23 mouse cellular contexts compared by ENCODE assay signal in the genomic region with DNA sequence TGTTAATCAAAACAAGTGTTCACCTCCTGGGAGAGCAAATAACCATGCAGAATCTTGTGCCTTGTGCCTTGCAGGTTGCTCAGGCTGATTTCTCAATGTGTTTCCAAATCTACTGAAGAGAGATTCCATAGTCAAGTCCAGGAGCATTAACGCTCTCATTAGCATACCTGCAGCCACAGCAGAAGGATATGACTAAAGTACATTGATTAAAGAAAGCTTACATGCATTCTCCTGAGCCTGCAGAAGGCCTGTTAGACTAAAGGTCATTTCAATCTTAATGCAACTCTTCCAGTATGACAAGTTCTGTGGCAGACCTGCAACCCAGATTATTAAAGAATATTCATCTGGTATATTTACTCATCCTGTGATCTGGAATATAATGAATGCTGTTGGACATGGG.
"Had no signal": no experiment of that assay in that cellular context is flagged by ENCODE, and none has a peak within 500 bp of the region (broad histone marks: within the 10 kb centered on the region; RNA-seq: fewer than 3 reads in every experiment).

No protein-coding gene starts in this region.

- H3K9me3 ChIP-seq: heart, embryonic 10.5 days; heart, embryonic 12.5 days; hindbrain, embryonic 13.5 days; hindbrain, embryonic 15.5 days; limb, embryonic 13.5 days; limb, embryonic 15.5 days; liver, embryonic 12.5 days had no signal

- H3K4me1 ChIP-seq: hindbrain, embryonic 13.5 days; hindbrain, embryonic 15.5 days; liver, embryonic 12.5 days had no signal

- H3K27ac ChIP-seq: heart, embryonic 10.5 days; hindbrain, embryonic 13.5 days; hindbrain, embryonic 15.5 days; hindbrain, postnatal 0 days; layer of hippocampus, adult 2 months; limb, embryonic 13.5 days; limb, embryonic 15.5 days; liver, embryonic 12.5 days; liver, embryonic 14.5 days had no signal

- H3K27me3 ChIP-seq: heart, embryonic 12.5 days; hindbrain, embryonic 13.5 days; hindbrain, embryonic 15.5 days; limb, embryonic 13.5 days; limb, embryonic 15.5 days; liver, embryonic 12.5 days had no signal

- ATAC-seq: hindbrain, postnatal 0 days; liver, embryonic 12.5 days had no signal

- H3K4me2 ChIP-seq: heart, embryonic 12.5 days; hindbrain, embryonic 13.5 days; hindbrain, embryonic 15.5 days; limb, embryonic 13.5 days; limb, embryonic 15.5 days; liver, embryonic 12.5 days had no signal

- H3K36me3 ChIP-seq: hindbrain, embryonic 13.5 days; hindbrain, embryonic 15.5 days; limb, embryonic 13.5 days; limb, embryonic 15.5 days; liver, embryonic 12.5 days had no signal

- DNase-seq: gastrocnemius, postnatal 14 days; gastrocnemius, postnatal 36 days; heart, adult 18-20 months; heart, postnatal 10 days; heart, postnatal 36 days; kidney, adult 18-20 months; kidney, adult 8-10 months; kidney, postnatal 10 days; kidney, postnatal 25 days; kidney, postnatal 4 days; layer of hippocampus, adult 9-11 months; layer of hippocampus, postnatal 36 days; left cerebral cortex, postnatal 4 days had no signal

- H3K9ac ChIP-seq: heart, embryonic 12.5 days; hindbrain, embryonic 13.5 days; hindbrain, embryonic 15.5 days; limb, embryonic 13.5 days; limb, embryonic 15.5 days; liver, embryonic 12.5 days; liver, embryonic 14.5 days had no signal

- H3K4me3 ChIP-seq: heart, embryonic 10.5 days; heart, embryonic 12.5 days; hindbrain, embryonic 13.5 days; hindbrain, embryonic 15.5 days; layer of hippocampus, adult 2 months; limb, embryonic 13.5 days; limb, embryonic 15.5 days; liver, embryonic 12.5 days had no signal
